Mouse (Mus musculus) limb, embryonic 12.5 days (tissue): ENCODE measurements around the gene Cmpk2. TPM values are rescaled to one million over a fixed set of nuclear protein-coding genes. Genes with fewer than 3 reads are reported as not detected.

Experiments
- polyA plus RNA-seq: library from polyadenylated mRNA; unstranded; fragments of >200 nt; fragmentation: Nextera tagmentation; extraction: Ambion mirVana; gene quantifications from 2 replicates; pipeline ENCODE4 v1.2.1, GENCODE M21; 2016

Gene Cmpk2
- polyA plus RNA-seq, 1 experiment from 2014 or later, result 7.9 TPM

Other genes starting within 250 kb of the Cmpk2 start
- gene Rnf144a, start 54.0 kb upstream of the Cmpk2 start, polyA plus RNA-seq, result 63.4 and 66.2 TPM in 2 replicates
- 0.70 and 0.76 TPM in 2 replicates for gene Rsad2, start 12.8 kb upstream of the Cmpk2 start, polyA plus RNA-seq